Mouse (Mus musculus) heart, embryonic 11.5 days (tissue): ENCODE data around the gene Apc2. TPM values are rescaled to one million over a fixed set of nuclear protein-coding genes. Genes with fewer than 3 reads are reported as not detected.

Experiments used
- ATAC-seq: fragments of 200-750 bp; cut with Nextera tagmentation; replicated peaks from 2 replicates; pipeline ENCODE4 v1.8.0; 2017; ENCODE audit warnings: moderate library complexity; ENCODE audit not compliant: insufficient number of reproducible peaks, low FRiP score, low TSS enrichment
- H3K27ac ChIP-seq: fragments of 300-500 bp; sonication (generic); 2 replicates; pipeline ENCODE4 v1.5.1; 2014; ENCODE audit warnings: mild to moderate bottlenecking, low read depth, low read length
- H3K27me3 ChIP-seq: fragments of 300-500 bp; sonication (generic); 2 replicates; pipeline ENCODE4 v1.6.1; 2014; ENCODE audit warnings: mild to moderate bottlenecking, low read length, mixed read lengths; ENCODE audit not compliant: control insufficient read depth, insufficient read depth
- H3K36me3 ChIP-seq: fragments of 300-500 bp; sonication (generic); 2 replicates; pipeline ENCODE4 v1.6.1; 2014; ENCODE audit warnings: mild to moderate bottlenecking, low read length, moderate library complexity, mixed read lengths; ENCODE audit not compliant: control insufficient read depth, insufficient read depth
- H3K4me1 ChIP-seq: fragments of 300-500 bp; sonication (generic); 2 replicates; pipeline ENCODE4 v1.6.1; 2014; ENCODE audit warnings: low read length; ENCODE audit not compliant: control insufficient read depth, insufficient read depth
- H3K4me2 ChIP-seq: fragments of 300-500 bp; sonication (generic); 2 replicates; pipeline ENCODE4 v1.6.1; 2014; ENCODE audit warnings: mild to moderate bottlenecking, moderate library complexity
- H3K4me3 ChIP-seq: fragments of 300-500 bp; sonication (generic); 2 replicates; pipeline ENCODE4 v1.5.1; 2014; ENCODE audit warnings: low read depth, low read length
- H3K9ac ChIP-seq: fragments of 300-500 bp; sonication (generic); 2 replicates; pipeline ENCODE4 v1.6.1; 2014; ENCODE audit warnings: mild to moderate bottlenecking, low read depth, low read length, moderate library complexity
- H3K9me3 ChIP-seq: fragments of 300-500 bp; sonication (generic); replicated peaks from 2 replicates; pipeline ENCODE4 v1.6.1; 2016; ENCODE audit warnings: low read length; ENCODE audit not compliant: control insufficient read depth
- WGBS: fragments of 180-500 bp; shearing (Covaris S2); extraction: QIAGEN DNeasy Blood & Tissue Kit; methylation state at CpG from one replicate; pipeline ENCODE4 v1.1.7; 2014; ENCODE audit not compliant: insufficient replicate concordance; 5-methylcytosine and 5-hydroxymethylcytosine counted together
- polyA plus RNA-seq: library from polyadenylated mRNA; unstranded; fragments of >200 nt; fragmentation: Nextera tagmentation; extraction: Ambion mirVana; gene quantifications from 2 replicates; pipeline ENCODE4 v1.2.1, GENCODE M21; 2014

Gene Apc2
- polyA plus RNA-seq, 1 experiment from 2014 or later: 0.69 TPM

GRCm38 (mm10) chr10:80260642-80261584 lies 34.9 kb upstream of the Apc2 start, which contains the start of the genes Gamt and Dazap1:
TSS of gene Gamt (minus strand) at chr10:80261012.
TSS of gene Dazap1 (plus strand) at chr10:80261486.
- Histone ChIP-seq H3K4me3 (peak within 1 kb of the TSS; percentile 58), H3K4me1 (peaks cover 29% of the 10 kb centered on the region), H3K4me2 (peak within 1 kb of the TSS; percentile 95), H3K36me3 (peaks cover 19% of the 10 kb centered on the region), H3K27ac (peak within 1 kb of the TSS; percentile 98), H3K27me3 (no peaks in the 10 kb centered on the region), H3K9me3 (no peaks in the 10 kb centered on the region), H3K9ac (peak within 1 kb of the TSS; percentile 79)
- WGBS: under 1% methylated on average over 48 of the region's 49 CpGs
- ATAC-seq: peak; percentile 84

DNA sequence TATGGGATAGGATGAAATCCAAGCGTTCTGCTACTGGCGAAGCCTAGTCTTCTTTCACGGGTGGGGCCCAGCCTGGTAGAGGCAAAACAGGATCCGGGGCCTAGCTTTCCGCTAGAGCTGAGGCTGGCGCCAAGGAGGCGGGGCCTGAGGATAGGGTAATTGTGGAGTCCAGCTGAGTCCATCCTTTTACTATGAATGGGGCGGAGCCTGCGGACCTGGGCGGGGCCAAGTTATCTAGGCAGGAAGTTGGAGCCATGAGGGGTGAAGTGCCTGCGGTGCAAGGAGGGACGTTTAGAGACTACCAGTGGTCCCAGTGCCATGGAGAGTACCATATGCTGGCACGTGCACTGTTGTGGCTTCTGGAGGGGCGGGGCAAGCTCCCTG lies 34.2 kb upstream of the Apc2 start:
- H3K27ac ChIP-seq: peak overlapping the region; percentile 98
- H3K9me3 ChIP-seq: no peaks in the 10 kb centered on the region
- peak overlapping the region; percentile 79 for H3K9ac ChIP-seq
- H3K27me3 ChIP-seq: no peaks in the 10 kb centered on the region
- ATAC-seq: peak; percentile 71
- peak overlapping the region; percentile 95 for H3K4me2 ChIP-seq
- H3K36me3 ChIP-seq: peaks cover 15% of the 10 kb centered on the region
- WGBS: under 1% methylated on average over 14 of the region's 14 CpGs
- peaks cover 33% of the 10 kb centered on the region for H3K4me1 ChIP-seq
- H3K4me3 ChIP-seq: peak overlapping the region; percentile 58

DNA sequence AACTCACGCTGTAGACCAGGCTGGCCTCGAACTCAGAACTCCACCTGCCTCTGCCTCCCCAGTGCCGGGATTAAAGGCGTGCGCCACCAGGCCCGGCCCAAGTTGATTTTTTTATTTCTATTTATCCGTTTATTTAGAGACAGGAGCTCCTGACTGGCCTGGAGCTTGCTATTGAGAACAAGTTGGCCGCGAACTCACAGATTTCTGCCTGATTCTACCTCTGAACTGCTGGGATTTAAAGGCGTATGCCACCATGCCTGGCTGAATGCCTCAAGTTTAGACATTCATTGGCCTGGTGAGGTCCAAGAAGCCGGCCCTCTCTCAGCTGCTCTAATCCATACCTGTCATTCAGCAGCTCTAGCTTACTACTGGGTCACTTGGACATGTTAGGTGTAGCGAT lies 33.6 kb upstream of the Apc2 start:
- H3K9me3 ChIP-seq: no peaks in the 10 kb centered on the region
- peaks cover 38% of the 10 kb centered on the region for H3K4me1 ChIP-seq
- H3K36me3 ChIP-seq: peaks cover 11% of the 10 kb centered on the region; the same call in 1 of the 2 replicates
- H3K27ac ChIP-seq: peak overlapping the region; percentile 98
- H3K27me3 ChIP-seq: no peaks in the 10 kb centered on the region
- no peak overlapping the region; the same call in 1 of the 2 replicates for H3K9ac ChIP-seq
- WGBS: 73% methylated on average over 12 of the region's 12 CpGs
- no peak for ATAC-seq
- H3K4me3 ChIP-seq: peak overlapping the region; percentile 58
- H3K4me2 ChIP-seq: peak overlapping the region; percentile 95

DNA sequence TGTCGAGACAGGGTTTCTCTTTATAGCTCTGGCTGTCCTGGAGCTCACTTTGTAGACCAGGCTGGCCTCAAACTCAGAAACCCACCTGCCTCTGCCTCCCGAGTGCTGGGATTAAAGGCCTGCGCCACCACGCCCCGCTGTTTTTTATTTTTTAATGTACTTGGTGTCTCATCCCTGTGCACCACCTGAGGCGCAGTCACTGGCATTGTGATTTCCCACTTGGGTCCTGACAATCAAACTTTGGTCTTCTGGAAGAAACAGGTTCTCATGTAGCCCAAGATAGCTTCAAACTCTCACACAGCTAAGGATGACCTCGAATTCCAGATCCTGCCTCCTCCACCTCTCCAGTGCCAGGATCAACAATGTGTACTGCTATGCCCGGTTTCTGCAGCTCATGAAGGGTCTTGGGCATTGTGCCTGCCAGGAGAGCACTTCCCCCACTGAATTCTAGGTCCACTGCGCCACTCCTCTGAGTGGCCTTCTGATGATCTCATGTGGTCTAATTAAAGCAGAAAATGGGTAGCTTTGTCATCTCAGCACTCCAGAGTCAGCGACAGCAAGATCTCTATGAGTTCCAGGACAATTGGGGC lies 32.9 kb upstream of the Apc2 start:
- H3K27ac ChIP-seq: no peak overlapping the region
- no peak overlapping the region for H3K4me2 ChIP-seq
- peaks cover 44% of the 10 kb centered on the region for H3K4me1 ChIP-seq
- no peak for ATAC-seq
- no peaks in the 10 kb centered on the region for H3K27me3 ChIP-seq
- 90% methylated on average over 10 of the region's 10 CpGs for WGBS
- no peak overlapping the region for H3K9ac ChIP-seq
- peaks cover 13% of the 10 kb centered on the region for H3K36me3 ChIP-seq
- no peaks in the 10 kb centered on the region for H3K9me3 ChIP-seq
- no peak overlapping the region for H3K4me3 ChIP-seq

DNA sequence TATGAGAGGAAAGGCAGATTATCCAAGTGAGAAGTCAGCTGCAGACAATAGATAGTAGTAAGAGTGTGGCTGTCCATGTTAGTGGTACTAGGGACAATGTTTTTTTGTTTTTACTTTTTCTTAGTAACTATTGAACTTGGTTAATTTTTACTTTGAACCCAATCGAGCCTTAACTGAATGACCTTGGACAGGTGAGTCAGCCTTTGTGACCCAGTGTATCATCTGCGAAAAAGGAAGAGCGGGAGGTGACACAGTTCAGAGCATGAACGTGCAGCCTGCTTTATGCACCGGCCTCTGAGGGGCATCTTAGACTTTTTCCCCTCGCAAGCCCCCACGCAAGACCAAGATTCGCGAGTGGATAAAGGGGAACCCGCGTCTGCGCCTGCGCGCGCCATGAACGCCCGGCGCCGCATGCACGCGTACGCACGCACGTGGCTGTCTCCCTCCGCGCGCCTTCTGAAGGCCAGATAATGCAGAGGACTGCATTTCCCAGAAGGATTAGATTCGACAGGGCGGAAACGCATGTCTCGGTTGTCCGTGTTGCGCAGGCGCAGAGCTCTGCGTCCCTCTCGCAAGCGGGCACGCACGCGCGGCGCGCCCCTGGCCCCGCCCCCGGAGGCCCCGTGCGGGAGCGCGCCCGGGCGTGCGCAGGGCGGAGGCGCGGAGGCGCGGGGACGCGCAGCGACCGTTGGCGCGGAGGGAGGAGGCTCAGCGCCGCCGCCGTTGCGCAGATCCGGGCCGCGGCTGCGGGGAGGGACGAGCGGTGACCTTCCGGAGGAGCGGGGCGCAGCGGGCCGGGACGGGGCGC lies 31.2 kb upstream of the Apc2 start:
- no peaks in the 10 kb centered on the region for H3K9me3 ChIP-seq
- H3K4me1 ChIP-seq: peaks cover 43% of the 10 kb centered on the region
- no peaks in the 10 kb centered on the region for H3K27me3 ChIP-seq
- peak overlapping the region; percentile 86 for H3K4me2 ChIP-seq
- H3K9ac ChIP-seq: peak overlapping the region; percentile 93
- H3K4me3 ChIP-seq: peak overlapping the region; percentile 72
- WGBS: 2% methylated on average over 67 of the region's 81 CpGs
- peak; percentile 41 for ATAC-seq
- peaks cover 6% of the 10 kb centered on the region; the same call in 1 of the 2 replicates for H3K36me3 ChIP-seq
- peak overlapping the region; percentile 79 for H3K27ac ChIP-seq

DNA sequence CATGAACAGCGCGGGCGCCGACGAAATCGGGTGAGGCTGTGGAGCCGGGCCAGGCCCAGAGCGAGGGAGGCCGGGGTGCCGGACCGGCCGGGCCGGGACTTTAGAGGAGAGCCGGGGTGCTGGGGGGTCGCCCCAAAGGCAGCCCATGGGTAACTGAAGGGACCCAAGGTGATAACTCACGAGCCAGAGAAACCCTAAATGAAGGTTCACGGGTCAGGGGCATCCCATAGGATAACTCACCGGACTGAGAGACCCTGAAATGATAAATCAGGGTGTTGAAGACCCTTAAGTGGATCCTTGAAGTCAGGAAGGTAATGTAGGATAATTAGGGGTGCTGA lies 30.7 kb upstream of the Apc2 start:
- under 1% methylated on average over 18 of the region's 18 CpGs for whole genome bisulfite sequencing
- no peak for ATAC-seq
- Histone ChIP-seq H3K9me3 (no peaks in the 10 kb centered on the region), H3K4me2 (peak overlapping the region; percentile 86), H3K36me3 (peaks cover 6% of the 10 kb centered on the region; the same call in 1 of the 2 replicates), H3K4me1 (peaks cover 41% of the 10 kb centered on the region), H3K27ac (peak overlapping the region; percentile 79), H3K4me3 (peak overlapping the region; percentile 72), H3K9ac (peak overlapping the region; percentile 93), H3K27me3 (no peaks in the 10 kb centered on the region)

- Histone ChIP-seq H3K27ac (no peak overlapping the region), H3K4me2 (0 out of 2 replicates have a peak overlapping the region, but pooled peaks have one; percentile 14), H3K9me3 (no peaks in the 10 kb centered on the region), H3K4me3 (no peak overlapping the region), H3K36me3 (peaks cover 17% of the 10 kb centered on the region), H3K4me1 (peaks cover 49% of the 10 kb centered on the region), H3K27me3 (no peaks in the 10 kb centered on the region), H3K9ac (peak overlapping the region; percentile 23; the same call in 1 of the 2 replicates)
- 73% methylated on average over 2 of the region's 2 CpGs for WGBS
- no peak for ATAC-seq
Observed at GRCm38 (mm10) chr10:80270099-80270498, 25.7 kb upstream of the Apc2 start.

GRCm38 (mm10) chr10:80270734-80271181 lies 25.0 kb upstream of the Apc2 start:
- 74% methylated on average over 6 of the region's 6 CpGs for WGBS
- Histone ChIP-seq H3K27ac (no peak overlapping the region), H3K36me3 (peaks cover 20% of the 10 kb centered on the region), H3K4me2 (0 out of 2 replicates have a peak overlapping the region, but pooled peaks have one; percentile 12), H3K9me3 (no peaks in the 10 kb centered on the region), H3K4me3 (no peak overlapping the region), H3K9ac (0 out of 2 replicates have a peak overlapping the region, but pooled peaks have one; percentile 23), H3K4me1 (peaks cover 46% of the 10 kb centered on the region), H3K27me3 (no peaks in the 10 kb centered on the region)
- ATAC-seq: no peak
